Mouse (Mus musculus): ENCODE measurements at regions not wholly inside any gene's neighbourhood (a gene's known extent, or its start where the extent isn't known, plus 50 kb on each side); places are given as distances from the start of the nearest gene placed in this dataset.
"Not testable (repeated sequence)": the region's sequence is repeated elsewhere in the genome, so short reads cannot be mapped to it uniquely, and the experiment has no call there.

- H3K27me3 ChIP-seq (ENCODE audit: control insufficient read depth, insufficient read depth, low read length); H3K4me3 ChIP-seq (ENCODE audit: low read depth, low read length); H3K4me1 ChIP-seq (ENCODE audit: control insufficient read depth, insufficient read depth, low read length); H3K9ac ChIP-seq (replicated peaks; ENCODE audit: low read depth, low read length); H3K36me3 ChIP-seq (ENCODE audit: control insufficient read depth, insufficient read depth, low read length); H3K4me2 ChIP-seq (replicated peaks; ENCODE audit: low read depth, low read length): not testable (repeated sequence)
- peaks cover 13% of the 10 kb centered on the region; the same call in 1 of the 2 replicates for H3K9me3 ChIP-seq (ENCODE audit: control insufficient read depth, low read depth, low read length)
- WGBS: 14% methylated on average over 9 of the region's 9 CpGs
- peak overlapping the region; percentile 21; the same call in 1 of the 2 replicates for H3K27ac ChIP-seq (ENCODE audit: low read length)
- peak; percentile 46; the same call in 1 of the 2 replicates for ATAC-seq (ENCODE audit: insufficient number of reproducible peaks, insufficient read depth, low FRiP score, low read depth)
These were observed 201.1 kb downstream of the Tcp10c start for GRCm38 (mm10) chr17:13555311-13556059.

DNA sequence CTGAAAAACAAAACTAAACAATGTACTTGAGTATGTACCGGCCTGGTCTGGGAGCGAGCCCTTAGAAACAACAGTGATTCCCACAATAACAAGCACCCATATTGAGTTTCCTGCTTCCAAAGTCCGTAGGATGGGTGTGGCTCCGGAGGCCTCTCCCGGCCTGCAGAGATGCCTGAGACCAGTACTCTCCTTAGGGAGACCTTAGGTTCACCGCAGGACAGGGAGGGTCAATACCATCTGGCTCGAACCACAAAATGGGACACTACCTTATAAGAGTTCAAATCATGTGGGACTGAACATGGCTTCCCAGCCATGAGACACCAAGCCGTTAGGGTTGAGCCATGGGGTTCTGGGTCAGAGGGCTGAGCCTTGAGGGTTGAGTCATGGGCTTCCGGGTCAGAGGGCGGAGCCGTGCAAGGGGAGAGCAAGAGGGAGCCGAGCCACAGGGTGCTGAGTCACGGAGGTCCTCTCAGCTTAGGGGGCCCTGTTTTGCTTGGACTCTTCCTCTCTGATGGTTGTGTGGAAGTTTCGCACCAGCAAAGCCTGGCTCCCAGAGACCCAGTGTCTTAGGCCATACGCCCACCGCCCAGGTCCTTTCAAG, 201.8 kb downstream of the Tcp10c start:
- H3K36me3 ChIP-seq (ENCODE audit: control insufficient read depth, insufficient read depth, low read length); H3K9ac ChIP-seq (replicated peaks; ENCODE audit: low read depth, low read length); H3K4me1 ChIP-seq (ENCODE audit: control insufficient read depth, insufficient read depth, low read length); H3K27me3 ChIP-seq (ENCODE audit: control insufficient read depth, insufficient read depth, low read length); ATAC-seq (ENCODE audit: insufficient number of reproducible peaks, insufficient read depth, low FRiP score, low read depth); H3K4me3 ChIP-seq (ENCODE audit: low read depth, low read length); H3K4me2 ChIP-seq (replicated peaks; ENCODE audit: low read depth, low read length); H3K27ac ChIP-seq (ENCODE audit: low read length): not testable (repeated sequence)
- WGBS: 74% methylated on average over 16 of the region's 16 CpGs
- peaks cover 11% of the 10 kb centered on the region; the same call in 1 of the 2 replicates for H3K9me3 ChIP-seq (ENCODE audit: control insufficient read depth, low read depth, low read length)

- WGBS: 69% methylated on average over 3 of the region's 3 CpGs
- ATAC-seq (ENCODE audit: insufficient number of reproducible peaks, insufficient read depth, low FRiP score, low read depth): no peak
- Histone ChIP-seq H3K4me2 (replicated peaks; ENCODE audit: low read depth, low read length) (no peak overlapping the region), H3K9ac (replicated peaks; ENCODE audit: low read depth, low read length) (no peak overlapping the region), H3K9me3 (ENCODE audit: control insufficient read depth, low read depth, low read length) (no peaks in the 10 kb centered on the region), H3K27me3 (ENCODE audit: control insufficient read depth, insufficient read depth, low read length) (no peaks in the 10 kb centered on the region), H3K4me1 (ENCODE audit: control insufficient read depth, insufficient read depth, low read length) (no peaks in the 10 kb centered on the region), H3K36me3 (ENCODE audit: control insufficient read depth, insufficient read depth, low read length) (no peaks in the 10 kb centered on the region), H3K27ac (ENCODE audit: low read length) (no peak overlapping the region), H3K4me3 (ENCODE audit: low read depth, low read length) (no peak overlapping the region)
These were observed 201.5 kb upstream of the Afdn start for GRCm38 (mm10) chr17:13558863-13559262.

GRCm38 (mm10) chr17:13561342-13561741, 199.0 kb upstream of the Afdn start:
- no peak overlapping the region for H3K4me2 ChIP-seq (replicated peaks; ENCODE audit: low read depth, low read length)
- no peak overlapping the region for H3K27ac ChIP-seq (ENCODE audit: low read length)
- H3K27me3 ChIP-seq (ENCODE audit: control insufficient read depth, insufficient read depth, low read length): no peaks in the 10 kb centered on the region
- WGBS: 68% methylated on average over 8 of the region's 8 CpGs
- no peaks in the 10 kb centered on the region for H3K4me1 ChIP-seq (ENCODE audit: control insufficient read depth, insufficient read depth, low read length)
- H3K4me3 ChIP-seq (ENCODE audit: low read depth, low read length): no peak overlapping the region
- H3K36me3 ChIP-seq (ENCODE audit: control insufficient read depth, insufficient read depth, low read length): no peaks in the 10 kb centered on the region
- no peaks in the 10 kb centered on the region for H3K9me3 ChIP-seq (ENCODE audit: control insufficient read depth, low read depth, low read length)
- ATAC-seq (ENCODE audit: insufficient number of reproducible peaks, insufficient read depth, low FRiP score, low read depth): no peak
- H3K9ac ChIP-seq (replicated peaks; ENCODE audit: low read depth, low read length): no peak overlapping the region

DNA sequence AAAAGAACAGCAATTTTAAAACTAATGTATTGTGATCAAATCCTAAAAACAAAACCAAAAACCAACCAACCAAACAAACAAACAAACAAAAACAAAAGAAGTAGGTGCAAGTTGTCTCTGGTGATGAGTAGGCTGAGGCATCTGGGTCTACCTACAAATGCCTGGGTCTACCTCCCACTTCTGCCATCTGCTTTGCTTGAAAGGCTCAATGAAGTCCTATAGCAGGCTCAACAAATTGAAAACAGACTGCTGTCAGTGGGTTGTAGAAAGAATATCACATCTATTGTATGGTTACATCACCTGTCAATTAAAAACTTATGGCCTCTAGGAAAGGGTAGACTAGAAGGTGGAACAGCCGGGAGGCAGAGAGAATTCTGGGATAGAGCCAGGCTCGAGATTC, 197.4 kb upstream of the Afdn start:
- Histone ChIP-seq H3K9me3 (ENCODE audit: control insufficient read depth, low read depth, low read length) (no peaks in the 10 kb centered on the region), H3K27ac (ENCODE audit: low read length) (no peak overlapping the region), H3K9ac (replicated peaks; ENCODE audit: low read depth, low read length) (no peak overlapping the region), H3K4me2 (replicated peaks; ENCODE audit: low read depth, low read length) (no peak overlapping the region), H3K4me1 (ENCODE audit: control insufficient read depth, insufficient read depth, low read length) (no peaks in the 10 kb centered on the region), H3K27me3 (ENCODE audit: control insufficient read depth, insufficient read depth, low read length) (no peaks in the 10 kb centered on the region), H3K4me3 (ENCODE audit: low read depth, low read length) (no peak overlapping the region), H3K36me3 (ENCODE audit: control insufficient read depth, insufficient read depth, low read length) (no peaks in the 10 kb centered on the region)
- 84% methylated on average over 2 of the region's 2 CpGs for whole genome bisulfite sequencing
- no peak for ATAC-seq (ENCODE audit: insufficient number of reproducible peaks, insufficient read depth, low FRiP score, low read depth)

DNA sequence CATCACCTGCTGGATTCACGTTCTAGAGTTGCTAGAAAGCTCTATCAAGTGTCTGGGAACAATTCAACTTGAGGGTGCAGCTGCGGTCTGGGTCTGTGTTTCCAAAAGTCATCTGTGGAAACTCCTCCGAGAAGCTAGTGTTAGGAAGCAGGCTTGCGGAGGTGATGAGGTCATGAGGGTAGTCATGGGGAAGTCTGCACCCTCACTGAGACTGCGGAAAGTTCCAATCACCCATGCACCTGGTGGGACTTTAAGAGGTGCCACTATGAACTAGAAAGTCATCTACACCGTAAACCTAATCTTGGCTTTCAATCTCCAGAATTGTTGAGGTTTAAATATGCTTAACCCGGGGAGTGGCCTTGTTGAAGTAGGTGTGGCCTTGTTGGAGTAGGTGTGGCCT, 195.5 kb upstream of the Afdn start:
- Histone ChIP-seq H3K9ac (replicated peaks; ENCODE audit: low read depth, low read length) (no peak overlapping the region), H3K36me3 (ENCODE audit: control insufficient read depth, insufficient read depth, low read length) (no peaks in the 10 kb centered on the region), H3K4me1 (ENCODE audit: control insufficient read depth, insufficient read depth, low read length) (no peaks in the 10 kb centered on the region), H3K27ac (ENCODE audit: low read length) (no peak overlapping the region), H3K27me3 (ENCODE audit: control insufficient read depth, insufficient read depth, low read length) (no peaks in the 10 kb centered on the region), H3K4me3 (ENCODE audit: low read depth, low read length) (no peak overlapping the region), H3K9me3 (ENCODE audit: control insufficient read depth, low read depth, low read length) (no peaks in the 10 kb centered on the region), H3K4me2 (replicated peaks; ENCODE audit: low read depth, low read length) (no peak overlapping the region)
- no peak for ATAC-seq (ENCODE audit: insufficient number of reproducible peaks, insufficient read depth, low FRiP score, low read depth)
- WGBS: 87% methylated on average over 7 of the region's 7 CpGs

DNA sequence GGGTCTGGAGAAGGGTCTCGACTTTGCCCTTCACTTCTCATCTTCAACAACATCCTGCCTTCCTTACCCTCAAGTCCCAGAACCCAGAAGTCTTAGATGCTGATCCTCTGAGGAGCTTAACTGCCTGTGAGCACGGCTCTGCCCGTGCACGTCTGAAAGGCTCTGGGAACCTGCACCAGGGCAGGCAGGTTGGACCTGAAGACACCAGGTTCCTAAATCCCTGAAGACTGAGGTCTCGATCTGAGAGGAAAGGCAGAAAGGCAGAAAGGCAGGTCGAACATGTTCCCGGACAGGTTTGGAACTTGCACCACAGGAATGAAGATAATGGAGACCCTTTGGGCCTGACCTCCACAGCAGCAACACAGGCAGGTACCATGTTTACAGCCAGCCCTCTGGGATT, 193.7 kb upstream of the Afdn start:
- no peaks in the 10 kb centered on the region for H3K9me3 ChIP-seq (ENCODE audit: control insufficient read depth, low read depth, low read length)
- no peak overlapping the region for H3K9ac ChIP-seq (replicated peaks; ENCODE audit: low read depth, low read length)
- H3K27ac ChIP-seq (ENCODE audit: low read length): peak overlapping the region; percentile 33; the same call in 1 of the 2 replicates
- no peaks in the 10 kb centered on the region for H3K36me3 ChIP-seq (ENCODE audit: control insufficient read depth, insufficient read depth, low read length)
- H3K27me3 ChIP-seq (ENCODE audit: control insufficient read depth, insufficient read depth, low read length): no peaks in the 10 kb centered on the region
- H3K4me1 ChIP-seq (ENCODE audit: control insufficient read depth, insufficient read depth, low read length): no peaks in the 10 kb centered on the region
- 69% methylated on average over 7 of the region's 7 CpGs for WGBS
- ATAC-seq (ENCODE audit: insufficient number of reproducible peaks, insufficient read depth, low FRiP score, low read depth): peak; percentile 29
- no peak overlapping the region for H3K4me2 ChIP-seq (replicated peaks; ENCODE audit: low read depth, low read length)
- no peak overlapping the region for H3K4me3 ChIP-seq (ENCODE audit: low read depth, low read length)

- WGBS: 73% methylated on average over 3 of the region's 3 CpGs
- Histone ChIP-seq H3K9me3 (ENCODE audit: control insufficient read depth, low read depth, low read length) (no peaks in the 10 kb centered on the region), H3K4me2 (replicated peaks; ENCODE audit: low read depth, low read length) (no peak overlapping the region), H3K9ac (replicated peaks; ENCODE audit: low read depth, low read length) (no peak overlapping the region), H3K36me3 (ENCODE audit: control insufficient read depth, insufficient read depth, low read length) (no peaks in the 10 kb centered on the region), H3K27me3 (ENCODE audit: control insufficient read depth, insufficient read depth, low read length) (no peaks in the 10 kb centered on the region), H3K4me3 (ENCODE audit: low read depth, low read length) (no peak overlapping the region), H3K27ac (ENCODE audit: low read length) (peak overlapping the region; percentile 33; the same call in 1 of the 2 replicates), H3K4me1 (ENCODE audit: control insufficient read depth, insufficient read depth, low read length) (no peaks in the 10 kb centered on the region)
- peak; percentile 42; the same call in 1 of the 2 replicates for ATAC-seq (ENCODE audit: insufficient number of reproducible peaks, insufficient read depth, low FRiP score, low read depth)
These were observed 193.2 kb upstream of the Afdn start for GRCm38 (mm10) chr17:13567183-13567582.
